Mouse (Mus musculus) stomach, embryonic 16.5 days (tissue): ENCODE measurements around the gene Vgll2. TPM values are rescaled to one million over a fixed set of nuclear protein-coding genes. Genes with fewer than 3 reads are reported as not detected.

Source experiments
- ATAC-seq: fragments of 200-750 bp; cut with Nextera tagmentation; 2 replicates; pipeline ENCODE4 v1.8.0; 2017; ENCODE audit warnings: moderate number of reproducible peaks, moderate TSS enrichment; ENCODE audit not compliant: insufficient read depth, low FRiP score
- H3K27ac ChIP-seq: fragments of 300-500 bp; sonication (generic); 2 replicates; pipeline ENCODE4 v1.5.1; 2014; ENCODE audit warnings: low read length
- H3K27me3 ChIP-seq: fragments of 300-500 bp; sonication (generic); 2 replicates; pipeline ENCODE4 v1.6.1; 2014; ENCODE audit warnings: low read length, control low read depth, mixed read lengths; ENCODE audit not compliant: control insufficient read depth, insufficient read depth
- H3K36me3 ChIP-seq: fragments of 300-500 bp; sonication (generic); 2 replicates; pipeline ENCODE4 v1.6.1; 2014; ENCODE audit warnings: low read length; ENCODE audit not compliant: control insufficient read depth, insufficient read depth
- H3K4me1 ChIP-seq: fragments of 300-500 bp; sonication (generic); 2 replicates; pipeline ENCODE4 v1.6.1; 2014; ENCODE audit warnings: low read length, control low read depth, mixed read lengths; ENCODE audit not compliant: control insufficient read depth, insufficient read depth
- H3K4me2 ChIP-seq: fragments of 300-500 bp; sonication (generic); 2 replicates; pipeline ENCODE4 v1.6.1; 2014; ENCODE audit warnings: low read depth, low read length, mixed read lengths
- H3K4me3 ChIP-seq: fragments of 300-500 bp; sonication (generic); replicated peaks from 2 replicates; pipeline ENCODE4 v1.5.1; 2014; ENCODE audit warnings: mild to moderate bottlenecking, low read length
- H3K9ac ChIP-seq: fragments of 300-500 bp; sonication (generic); 2 replicates; pipeline ENCODE4 v1.6.1; 2014; ENCODE audit warnings: low read length
- H3K9me3 ChIP-seq: fragments of 300-500 bp; sonication (generic); replicated peaks from 2 replicates; pipeline ENCODE4 v1.6.1; 2016; ENCODE audit warnings: low read length, control low read depth; ENCODE audit not compliant: control insufficient read depth
- WGBS: fragments of 180-500 bp; shearing (Covaris S2); extraction: QIAGEN DNeasy Blood & Tissue Kit; methylation state at CpG from one replicate; pipeline ENCODE4 v1.1.7; 2014; 5-methylcytosine and 5-hydroxymethylcytosine counted together
- polyA plus RNA-seq: library from polyadenylated mRNA; unstranded; fragments of >200 nt; fragmentation: Nextera tagmentation; extraction: Ambion mirVana; gene quantifications from 2 replicates; pipeline ENCODE4 v1.2.1, GENCODE M21; 2015

The Vgll2 gene
- polyA plus RNA-seq, result 2.6 TPM in 1 of 2 replicates, not detected in the other

DNA sequence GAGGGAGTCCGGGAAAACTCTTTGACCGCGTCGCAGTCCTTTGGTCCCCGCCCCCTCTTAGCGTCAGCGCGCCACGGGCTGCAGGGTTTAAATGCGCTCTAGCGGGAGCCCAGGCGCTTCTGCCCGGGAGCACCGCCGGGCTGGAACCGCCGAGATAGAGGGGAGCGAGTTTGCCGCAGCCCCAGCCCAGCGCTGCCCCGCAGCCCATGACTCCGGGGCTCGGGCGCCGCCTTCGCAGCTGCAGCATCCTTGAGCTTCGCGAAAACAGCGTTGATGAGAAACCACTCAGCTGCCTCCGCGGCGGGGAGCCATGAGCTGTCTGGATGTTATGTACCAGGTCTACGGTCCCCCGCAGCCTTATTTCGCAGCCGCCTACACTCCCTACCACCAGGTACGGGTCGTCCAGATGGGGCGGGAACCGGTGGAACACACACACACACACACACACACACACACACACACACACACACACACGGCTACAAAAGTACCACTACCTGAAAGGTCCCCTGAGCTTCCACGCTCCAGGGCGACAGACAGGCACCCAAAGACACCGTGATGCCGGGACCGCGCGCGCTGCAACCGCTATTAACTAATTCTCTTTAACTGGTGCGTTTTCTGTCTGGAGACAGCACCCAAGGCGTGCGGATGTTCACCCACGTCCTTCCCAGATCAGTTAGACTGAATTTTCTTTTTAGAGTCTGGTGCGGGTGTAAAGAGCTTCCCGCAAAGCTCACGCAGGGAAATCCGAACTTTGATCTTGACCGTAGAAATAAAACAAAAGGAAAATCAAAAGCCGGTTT is at the start of gene Vgll2:
Vgll2 (plus strand) TSS at position 90 of the 800 bp plus-strand sequence.
- Histone ChIP-seq H3K36me3 (no peaks in the 10 kb centered on the region), H3K27ac (no peak within 1 kb of the TSS), H3K4me1 (peaks cover 11% of the 10 kb centered on the region), H3K9me3 (no peaks in the 10 kb centered on the region), H3K4me3 (peak within 1 kb of the TSS; percentile 48), H3K9ac (no peak within 1 kb of the TSS), H3K4me2 (peak within 1 kb of the TSS; percentile 62), H3K27me3 (peaks cover 64% of the 10 kb centered on the region)
- peak; percentile 68; the same call in 1 of the 2 replicates for ATAC-seq
- under 1% methylated on average over 60 of the region's 60 CpGs for WGBS

DNA sequence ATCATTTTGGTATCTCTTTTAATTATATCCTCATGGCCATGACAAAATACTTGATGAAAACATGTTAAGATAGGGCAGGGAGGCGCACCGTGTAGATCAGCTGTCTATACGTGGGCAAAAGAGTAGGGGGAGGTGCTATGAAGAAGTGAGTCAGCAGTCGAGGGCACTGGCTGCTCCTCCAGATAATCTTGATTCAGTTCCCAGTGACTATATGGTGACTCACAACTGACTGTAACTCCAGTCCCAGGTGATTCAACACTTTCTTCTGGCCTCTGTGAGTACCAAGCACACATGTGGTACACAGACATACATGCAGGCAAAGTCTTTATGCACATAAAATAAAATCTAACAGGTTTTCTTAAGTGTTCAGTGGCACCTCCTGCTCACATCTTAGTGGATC is 47.2 kb upstream of the Vgll2 start:
- ATAC-seq, result no peak
- no peak overlapping the region for H3K9ac ChIP-seq
- no peak overlapping the region for H3K27ac ChIP-seq
- H3K4me2 ChIP-seq, result no peak overlapping the region
- 69% methylated on average over 4 of the region's 4 CpGs for WGBS
- no peaks in the 10 kb centered on the region for H3K36me3 ChIP-seq
- no peaks in the 10 kb centered on the region for H3K4me1 ChIP-seq
- no peaks in the 10 kb centered on the region for H3K9me3 ChIP-seq
- H3K4me3 ChIP-seq, result no peak overlapping the region
- H3K27me3 ChIP-seq, result no peaks in the 10 kb centered on the region

DNA sequence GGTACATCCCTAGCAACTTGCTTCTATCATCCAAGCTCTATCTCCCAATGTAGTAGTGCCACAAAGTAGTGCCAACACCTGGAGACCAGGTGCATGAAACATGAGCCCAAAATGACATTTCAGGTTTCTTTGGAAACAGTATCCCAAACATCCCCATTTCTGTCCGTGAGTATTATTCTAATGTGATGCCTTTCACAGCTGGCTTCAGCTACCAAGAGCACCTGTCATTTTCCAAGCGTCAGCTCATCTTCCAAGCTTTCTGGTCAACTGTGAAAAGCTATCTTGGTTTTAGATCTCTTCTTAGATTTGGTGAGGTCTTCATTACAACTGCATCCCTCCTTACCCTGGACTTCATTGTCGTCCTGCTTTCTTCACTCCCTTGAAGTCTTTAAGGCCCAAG is 46.7 kb upstream of the Vgll2 start:
- H3K36me3 ChIP-seq, result no peaks in the 10 kb centered on the region
- no peaks in the 10 kb centered on the region for H3K27me3 ChIP-seq
- no peak overlapping the region for H3K9ac ChIP-seq
- no peak for ATAC-seq
- WGBS, result 80% methylated on average over 3 of the region's 3 CpGs
- no peaks in the 10 kb centered on the region for H3K4me1 ChIP-seq
- H3K9me3 ChIP-seq, result no peaks in the 10 kb centered on the region
- H3K4me3 ChIP-seq, result no peak overlapping the region
- no peak overlapping the region for H3K4me2 ChIP-seq
- no peak overlapping the region for H3K27ac ChIP-seq

DNA sequence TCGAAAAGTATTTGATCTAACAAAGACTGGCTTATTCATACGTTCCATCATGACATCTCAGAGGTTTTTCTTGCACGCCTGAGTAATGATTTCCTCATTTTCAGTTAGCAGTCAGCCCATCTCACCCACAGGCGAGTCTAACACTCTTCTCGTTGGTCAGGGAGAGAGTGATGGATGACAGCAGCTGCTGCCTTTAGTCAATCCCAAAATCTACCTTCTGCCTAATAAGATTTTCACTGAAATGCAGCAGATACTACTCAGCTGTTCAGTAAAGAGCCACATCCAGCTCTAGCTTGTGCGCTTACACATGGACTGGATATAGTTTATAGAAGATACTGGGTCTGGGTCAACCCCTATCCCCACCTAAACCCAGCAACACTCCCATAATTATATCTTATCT is 40.7 kb upstream of the Vgll2 start:
- WGBS, result 57% methylated on average over 6 of the region's 6 CpGs
- Histone ChIP-seq H3K27me3 (no peaks in the 10 kb centered on the region), H3K4me1 (no peaks in the 10 kb centered on the region), H3K27ac (no peak overlapping the region), H3K36me3 (no peaks in the 10 kb centered on the region), H3K4me2 (no peak overlapping the region), H3K9ac (no peak overlapping the region), H3K4me3 (no peak overlapping the region), H3K9me3 (no peaks in the 10 kb centered on the region)
- no peak for ATAC-seq

DNA sequence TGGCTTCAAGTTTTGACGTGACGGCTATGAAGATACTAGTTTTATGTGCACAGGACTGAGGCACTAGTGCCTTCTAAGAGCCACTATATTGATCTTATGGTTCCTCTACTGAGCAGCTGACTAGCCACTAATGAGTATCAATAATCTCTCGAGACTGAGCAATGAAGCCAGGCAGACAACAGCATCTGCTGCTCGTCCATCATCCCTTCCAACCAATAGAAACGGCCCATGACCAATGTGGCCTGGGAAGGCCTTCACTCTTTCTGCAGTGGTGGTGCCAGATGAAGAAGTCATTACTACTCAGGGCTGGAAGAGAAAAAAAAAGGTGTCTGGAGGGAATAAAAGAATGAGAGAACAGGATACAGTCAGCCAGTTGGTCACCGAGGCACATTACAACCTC is 39.9 kb upstream of the Vgll2 start:
- WGBS, result 77% methylated on average over 6 of the region's 6 CpGs
- H3K36me3 ChIP-seq, result no peaks in the 10 kb centered on the region
- ATAC-seq, result no peak

DNA sequence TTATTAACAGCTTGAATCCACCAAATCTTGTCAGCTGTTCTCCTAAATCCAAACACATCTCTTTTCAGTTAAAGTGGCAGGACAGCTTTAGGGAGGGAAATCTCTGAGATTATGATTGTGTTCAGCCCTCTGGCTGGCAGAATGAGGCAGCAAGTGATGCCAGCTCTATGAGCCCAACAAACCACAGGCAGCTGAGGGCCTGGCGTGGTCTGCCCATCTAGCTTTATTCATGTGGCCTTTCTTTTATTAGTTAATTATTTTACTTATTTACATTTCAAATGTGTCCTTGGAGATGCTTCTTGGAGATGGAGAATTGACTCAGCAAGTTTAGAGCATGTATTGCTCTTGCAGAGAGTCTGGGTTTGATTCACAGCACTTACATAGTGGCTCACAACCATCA is 3.8 kb upstream of the Vgll2 start:
- H3K27ac ChIP-seq, result no peak overlapping the region
- H3K4me1 ChIP-seq, result peaks cover 7% of the 10 kb centered on the region
- H3K27me3 ChIP-seq, result peaks cover 28% of the 10 kb centered on the region
- no peak overlapping the region for H3K4me2 ChIP-seq
- H3K9me3 ChIP-seq, result no peaks in the 10 kb centered on the region
- whole genome bisulfite sequencing, result 75% methylated on average over 1 of the region's 1 CpGs
- H3K36me3 ChIP-seq, result no peaks in the 10 kb centered on the region
- H3K4me3 ChIP-seq, result no peak overlapping the region
- ATAC-seq, result no peak
- H3K9ac ChIP-seq, result no peak overlapping the region

More for the DNA sequence above, 39.9 kb upstream of the Vgll2 start:
- no peaks in the 10 kb centered on the region for H3K27me3 ChIP-seq
- H3K4me2 ChIP-seq, result no peak overlapping the region
- no peak overlapping the region for H3K9ac ChIP-seq
- no peak overlapping the region for H3K27ac ChIP-seq
- H3K9me3 ChIP-seq, result no peaks in the 10 kb centered on the region
- H3K4me1 ChIP-seq, result no peaks in the 10 kb centered on the region
- H3K4me3 ChIP-seq, result no peak overlapping the region

DNA sequence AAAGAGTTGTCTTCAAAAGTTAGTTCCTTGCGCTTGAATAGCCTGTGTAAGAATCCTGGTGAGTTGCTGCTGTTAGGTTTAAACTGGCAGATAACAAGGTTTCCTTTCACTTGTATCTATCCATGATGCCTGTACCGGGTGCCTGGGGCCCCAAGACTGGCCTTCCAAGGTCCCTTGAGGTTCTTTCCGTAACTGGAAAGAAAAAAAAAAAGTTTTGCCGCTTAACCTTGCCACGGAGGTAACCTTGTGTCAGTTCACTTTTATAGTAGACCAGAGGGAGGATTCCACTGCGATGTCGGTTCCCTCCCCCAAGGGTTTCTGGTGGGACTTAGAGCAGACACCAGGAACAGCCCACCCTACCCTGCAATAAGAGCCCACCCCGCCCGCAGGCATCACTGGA is 1.1 kb upstream of the Vgll2 start:
- 2% methylated on average over 9 of the region's 9 CpGs for WGBS

DNA sequence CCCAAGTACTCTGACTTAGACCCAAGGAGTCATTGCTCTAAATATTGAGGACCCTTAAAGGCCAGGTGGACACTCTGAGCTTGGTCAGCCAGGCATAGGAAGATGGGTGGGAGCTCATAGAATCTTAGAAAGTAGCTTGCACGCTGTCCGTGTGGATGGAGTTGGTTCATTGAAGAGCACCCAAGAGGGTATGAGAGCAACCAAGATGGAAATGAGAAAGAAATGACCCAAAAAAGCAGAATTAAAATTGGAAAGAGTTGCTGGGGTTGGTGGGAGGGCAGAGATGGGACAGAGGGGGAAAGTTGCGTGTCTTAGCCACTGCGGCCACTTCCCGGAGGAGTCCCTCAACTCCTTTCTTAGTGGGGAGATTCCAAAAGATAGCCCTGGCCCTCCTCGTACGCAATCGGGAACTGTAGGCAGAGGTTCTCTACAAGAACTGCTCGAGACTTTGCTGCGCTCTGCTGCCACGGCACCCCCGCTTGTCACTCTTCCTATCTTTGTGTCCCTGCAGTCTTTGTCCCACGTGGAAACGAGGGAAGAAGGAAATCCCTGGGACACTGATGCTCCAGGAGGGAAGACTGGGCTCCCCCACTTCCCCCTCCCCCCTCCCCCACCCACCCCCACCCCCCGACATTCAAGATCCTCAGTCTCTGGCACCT is 437 bp upstream of the Vgll2 start:
- no peaks in the 10 kb centered on the region for H3K36me3 ChIP-seq
- peak overlapping the region; percentile 48 for H3K4me3 ChIP-seq
- no peak overlapping the region for H3K27ac ChIP-seq
- WGBS, result 1% methylated on average over 14 of the region's 15 CpGs
- H3K27me3 ChIP-seq, result peaks cover 57% of the 10 kb centered on the region
- no peaks in the 10 kb centered on the region for H3K9me3 ChIP-seq
- no peak overlapping the region for H3K9ac ChIP-seq
- no peak; the same call in 1 of the 2 replicates for ATAC-seq
- peak overlapping the region; percentile 62 for H3K4me2 ChIP-seq
- H3K4me1 ChIP-seq, result peaks cover 7% of the 10 kb centered on the region

More for the DNA sequence above, 1.1 kb upstream of the Vgll2 start:
- no peaks in the 10 kb centered on the region for H3K9me3 ChIP-seq
- H3K4me1 ChIP-seq, result peaks cover 7% of the 10 kb centered on the region
- no peak for ATAC-seq
- no peak overlapping the region for H3K27ac ChIP-seq
- no peak overlapping the region for H3K4me3 ChIP-seq
- no peak overlapping the region for H3K4me2 ChIP-seq
- H3K27me3 ChIP-seq, result peaks cover 54% of the 10 kb centered on the region
- no peak overlapping the region for H3K9ac ChIP-seq
- H3K36me3 ChIP-seq, result no peaks in the 10 kb centered on the region
